Mouse (Mus musculus) heart, adult 2 months (tissue): ENCODE measurements around the gene Spock1. TPM values are rescaled to one million over a fixed set of nuclear protein-coding genes. Genes with fewer than 3 reads are reported as not detected.

Source experiments
- DNase-seq, 2 experiments: peaks; one replicate each; pipeline ENCODE4 v3.0.0; 2021
- H3K27ac ChIP-seq: fragments of 200-600 bp; 2 replicates; pipeline ENCODE4 v1.8.1; 2022
- H3K27me3 ChIP-seq: fragments of 200-500 bp; 2 replicates; pipeline ENCODE4 v1.6.1; 2012; ENCODE audit warnings: mild to moderate bottlenecking, low read length, inconsistent platforms, mixed read lengths; ENCODE audit not compliant: control insufficient read depth, insufficient read depth
- H3K36me3 ChIP-seq: fragments of 200-500 bp; 2 replicates; pipeline ENCODE4 v1.6.1; 2012; ENCODE audit warnings: low read length, inconsistent platforms; ENCODE audit not compliant: control insufficient read depth, insufficient read depth
- H3K4me1 ChIP-seq: fragments of 200-500 bp; 2 replicates; pipeline ENCODE4 v1.6.1; 2011; ENCODE audit warnings: low read length; ENCODE audit not compliant: control insufficient read depth, insufficient read depth
- H3K4me3 ChIP-seq: fragments of 200-600 bp; 2 replicates; pipeline ENCODE4 v1.8.1; 2022
- H3K79me2 ChIP-seq: fragments of 200-500 bp; replicated peaks from 2 replicates; pipeline ENCODE4 v1.6.1; 2012; ENCODE audit warnings: mild to moderate bottlenecking, inconsistent platforms, low read length, moderate library complexity, mixed read lengths; ENCODE audit not compliant: control insufficient read depth, insufficient read depth
- H3K9ac ChIP-seq: fragments of 200-500 bp; 2 replicates; pipeline ENCODE4 v1.6.1; 2012; ENCODE audit warnings: low read depth, mild to moderate bottlenecking, control low read depth, inconsistent platforms, low read length, mixed read lengths
- CTCF ChIP-seq: fragments of 200-600 bp; IDR thresholded peaks from 2 replicates; pipeline ENCODE4 v1.8.1; 2022; ENCODE audit warnings: antibody characterized with exemption, mild to moderate bottlenecking, moderate library complexity
- EP300 ChIP-seq: fragments of 200-500 bp; IDR thresholded peaks from 2 replicates; pipeline ENCODE4 v1.6.1; 2011; ENCODE audit warnings: low read depth, low read length, control low read depth; ENCODE audit not compliant: insufficient read depth
- POLR2A ChIP-seq: fragments of 200-500 bp; IDR thresholded peaks from 2 replicates; pipeline ENCODE4 v1.6.1; 2011; ENCODE audit warnings: mild to moderate bottlenecking, low read depth, low read length, control low read depth; ENCODE audit not compliant: insufficient read depth
- WGBS: fragments of 180-500 bp; shearing (Covaris S2); methylation state at CpG from one replicate; pipeline ENCODE4 v1.1.7; 2018; 5-methylcytosine and 5-hydroxymethylcytosine counted together
- intact Hi-C: fragments of 180-260 bp; cut with DNase I; formaldehyde crosslinking; loops from one replicate; pipeline ENCODE4 v1.15.1; 2025
- polyA plus RNA-seq: library from polyadenylated mRNA; depleted of rRNA; stranded (reverse); fragments of >200 nt; gene quantifications from 2 replicates; pipeline ENCODE4 v1.2.3, GENCODE M21; 2012
- total RNA-seq, 2 experiments: library from RNA; stranded (reverse); gene quantifications; 2 replicates each; pipeline ENCODE4 v1.2.3; 2021

The Spock1 gene
- total and polyA plus RNA-seq, 3 experiments, result 0.04 TPM; not detected in 2

- WGBS, result 79% methylated on average over 9 of the region's 9 CpGs
- Histone ChIP-seq H3K4me1 (no peaks in the 10 kb centered on the region), H3K36me3 (no peaks in the 10 kb centered on the region), H3K4me3 (no peak overlapping the region), H3K27ac (no peak overlapping the region), H3K79me2 (no peaks in the 10 kb centered on the region), H3K9ac (no peak overlapping the region), H3K27me3 (no peaks in the 10 kb centered on the region)
- no peak for DNase-seq
- TF ChIP-seq POLR2A (no peak), CTCF (no peak), EP300 (no peak)
- intact Hi-C loops, result no loop called here
Observed at GRCm38 (mm10) chr13:57671919-57672318, 236.2 kb downstream of the Spock1 start.

DNA sequence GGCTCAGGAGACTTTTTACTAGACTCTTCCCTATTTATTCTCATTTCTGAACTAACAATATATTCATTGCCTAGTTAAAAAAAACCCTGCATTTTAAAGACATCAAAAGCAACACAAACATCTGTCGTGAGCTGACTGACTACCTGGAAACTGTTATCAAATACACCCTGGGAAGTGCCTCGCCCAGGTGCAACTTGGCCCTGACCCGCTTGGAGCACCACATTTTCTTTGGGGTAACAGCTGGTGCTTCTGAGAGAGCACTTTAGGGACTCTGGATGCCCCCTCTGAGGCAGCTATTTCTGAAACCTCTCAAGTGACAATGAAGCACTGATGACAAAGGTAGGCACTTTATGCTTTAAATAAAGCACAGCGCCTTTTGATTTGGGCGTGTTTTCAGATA is 236.8 kb downstream of the Spock1 start:
- TF ChIP-seq CTCF, result no peak
- TF ChIP-seq POLR2A, result no peak
- TF ChIP-seq EP300, result no peak
- Histone ChIP-seq H3K27ac (no peak overlapping the region), H3K4me3 (no peak overlapping the region), H3K36me3 (no peaks in the 10 kb centered on the region), H3K4me1 (no peaks in the 10 kb centered on the region), H3K9ac (no peak overlapping the region), H3K79me2 (no peaks in the 10 kb centered on the region), H3K27me3 (no peaks in the 10 kb centered on the region)
- WGBS, result 56% methylated on average over 5 of the region's 5 CpGs
- intact Hi-C loops, result no loop called here
- no peak for DNase-seq

DNA sequence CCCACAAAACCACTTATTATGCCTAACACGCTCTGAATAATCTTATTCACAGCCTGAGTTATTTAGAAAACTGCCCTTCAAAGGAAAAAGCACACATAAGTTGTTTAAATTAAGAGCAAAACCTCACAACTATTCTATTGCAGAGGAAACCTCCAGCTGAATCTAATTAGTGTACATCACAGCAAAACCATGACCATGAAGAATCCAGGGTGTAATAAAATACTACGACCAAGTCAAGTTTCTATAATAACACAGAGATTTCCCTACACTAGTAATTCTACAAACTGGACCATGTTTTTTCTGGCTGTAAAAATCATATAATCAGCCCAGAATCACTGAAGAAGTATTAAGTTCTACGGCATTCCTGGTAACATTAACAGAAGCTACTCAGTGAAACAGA is 240.5 kb downstream of the Spock1 start:
- Histone ChIP-seq H3K27me3 (no peaks in the 10 kb centered on the region), H3K36me3 (no peaks in the 10 kb centered on the region), H3K4me1 (no peaks in the 10 kb centered on the region), H3K27ac (no peak overlapping the region), H3K4me3 (no peak overlapping the region), H3K79me2 (no peaks in the 10 kb centered on the region), H3K9ac (no peak overlapping the region)
- 80% methylated on average over 3 of the region's 3 CpGs for WGBS
- intact Hi-C loops, result no loop called here
- no peak for TF ChIP-seq POLR2A
- no peak for TF ChIP-seq CTCF
- no peak for TF ChIP-seq EP300
- no peak for DNase-seq

- DNase-seq, result no peak
- H3K36me3 ChIP-seq, result no peaks in the 10 kb centered on the region
- WGBS, result 54% methylated on average over 9 of the region's 9 CpGs
- H3K4me3 ChIP-seq, result no peak overlapping the region
- H3K4me1 ChIP-seq, result no peaks in the 10 kb centered on the region
- H3K27ac ChIP-seq, result no peak overlapping the region
- no peaks in the 10 kb centered on the region for H3K79me2 ChIP-seq
- no peaks in the 10 kb centered on the region for H3K27me3 ChIP-seq
- TF ChIP-seq POLR2A, result no peak
- no peak for TF ChIP-seq CTCF
- no peak for TF ChIP-seq EP300
- intact Hi-C loops, result no loop called here
- H3K9ac ChIP-seq, result no peak overlapping the region
Observed at GRCm38 (mm10) chr13:57666173-57666842, 241.8 kb downstream of the Spock1 start.

GRCm38 (mm10) chr13:57662554-57662953 is 245.6 kb downstream of the Spock1 start:
- TF ChIP-seq EP300 (no peak), POLR2A (no peak), CTCF (no peak)
- Histone ChIP-seq H3K27me3 (no peaks in the 10 kb centered on the region), H3K4me3 (no peak overlapping the region), H3K4me1 (no peaks in the 10 kb centered on the region), H3K9ac (no peak overlapping the region), H3K27ac (no peak overlapping the region), H3K36me3 (no peaks in the 10 kb centered on the region), H3K79me2 (no peaks in the 10 kb centered on the region)
- DNase-seq, result no peak
- 60% methylated on average over 4 of the region's 4 CpGs for WGBS
- intact Hi-C loops, result no loop called here

DNA sequence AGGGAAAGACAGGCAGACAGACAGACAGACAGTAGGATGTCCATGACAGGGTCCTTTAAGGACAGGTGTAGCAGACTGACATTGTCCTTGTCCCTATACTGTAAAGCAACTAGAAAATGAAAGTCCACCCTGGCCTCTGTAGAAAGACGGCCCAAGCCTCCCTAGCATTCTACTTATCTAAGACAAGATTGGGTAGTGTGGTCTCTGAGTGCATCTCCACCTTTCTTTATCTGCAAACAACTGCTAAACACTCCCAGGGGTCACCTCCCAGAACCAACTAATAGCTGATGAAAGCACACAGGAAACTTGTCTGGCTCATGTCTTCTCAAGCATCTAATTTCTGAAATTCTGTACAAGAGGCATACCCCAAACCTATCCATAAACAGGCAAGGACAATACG is 247.6 kb downstream of the Spock1 start:
- WGBS, result 62% methylated on average over 2 of the region's 2 CpGs
- Histone ChIP-seq H3K27ac (no peak overlapping the region), H3K27me3 (no peaks in the 10 kb centered on the region), H3K4me3 (no peak overlapping the region), H3K9ac (no peak overlapping the region), H3K79me2 (no peaks in the 10 kb centered on the region), H3K36me3 (no peaks in the 10 kb centered on the region), H3K4me1 (no peaks in the 10 kb centered on the region)
- DNase-seq, result no peak
- intact Hi-C loops, result no loop called here
- TF ChIP-seq CTCF (no peak), POLR2A (no peak), EP300 (no peak)
